8 mouse cellular contexts compared by ENCODE assay signal in the genomic region with DNA sequence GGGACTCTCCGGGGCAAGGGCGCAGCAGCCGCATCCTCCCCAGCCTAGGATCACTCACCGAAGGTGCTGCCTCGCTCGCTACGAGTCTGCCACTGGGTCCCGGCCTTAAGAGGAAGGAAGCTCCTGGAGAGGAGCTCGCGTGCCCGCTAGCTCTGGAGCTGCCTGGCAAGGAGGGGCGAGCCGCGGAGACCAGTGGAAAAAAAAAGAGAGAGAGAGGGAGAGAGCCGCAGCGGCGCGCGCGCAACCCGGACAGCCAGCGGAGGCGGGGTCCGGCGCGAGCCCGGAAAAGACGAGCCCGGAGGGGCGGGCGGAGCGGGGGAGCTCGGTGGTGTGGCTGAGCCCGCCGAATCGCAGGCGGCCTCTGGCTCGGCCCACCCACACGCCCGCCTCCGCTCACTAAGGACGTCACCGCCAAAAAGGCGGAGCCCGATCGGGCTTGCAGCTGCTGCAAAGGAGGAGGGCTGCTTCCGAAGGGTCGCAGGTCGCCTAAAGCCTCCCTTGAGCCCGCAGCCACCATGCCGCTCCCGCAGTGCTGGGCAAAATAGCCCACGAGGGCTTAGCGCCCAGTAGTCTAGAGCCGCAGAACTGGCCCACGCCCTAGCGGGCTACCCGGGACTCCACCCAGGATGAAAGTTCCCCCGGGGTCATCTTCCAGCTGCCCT. TPM values are rescaled to one million over a fixed set of nuclear protein-coding genes. Genes with fewer than 3 reads are reported as not detected.
DNase-seq lines count a peak whose midpoint lies in the region; ATAC-seq and TF ChIP-seq lines count a peak whose summit lies in the region.

TSS of gene Acsl4 (minus strand) at position 289 of the 662 bp plus-strand sequence.

- 26% methylated on average over 46 of the region's 59 CpGs for WGBS in embryonic facial prominence, embryonic 13.5 days
- WGBS in heart, adult 2 months = 15% methylated on average over 57 of the region's 59 CpGs
- 21% methylated on average over 43 of the region's 59 CpGs for WGBS in limb, embryonic 14.5 days
- 16% methylated on average over 30 of the region's 59 CpGs for WGBS in midbrain, postnatal 0 days

- peak; percentile 89 for TF ChIP-seq POLR2A in heart, adult 2 months (IDR thresholded peaks at IDR 0.05; ENCODE audit: insufficient read depth, low read depth, low read length)
- 0 out of 2 replicates have a peak, but pooled peaks have one; percentile 52 for TF ChIP-seq POLR2A in limb, embryonic 14.5 days (IDR thresholded peaks at IDR 0.05; ENCODE audit: borderline replicate concordance, extremely low read depth, insufficient read depth, insufficient read length)

- no peaks in the 10 kb centered on the region for H3K4me1 ChIP-seq in embryonic facial prominence, embryonic 13.5 days
- no peaks in the 10 kb centered on the region for H3K4me1 ChIP-seq in heart, adult 2 months (ENCODE audit: control insufficient read depth, insufficient read depth, low read length)
- no peaks in the 10 kb centered on the region for H3K4me1 ChIP-seq in limb, embryonic 14.5 days (ENCODE audit: control insufficient read depth, insufficient read depth, low read length)
- H3K4me1 ChIP-seq in midbrain, postnatal 0 days (ENCODE audit: insufficient read depth, low read length) = no peaks in the 10 kb centered on the region; the same call in 1 of the 2 replicates

- peak within 1 kb of the TSS; percentile 72 for H3K9ac ChIP-seq in embryonic facial prominence, embryonic 13.5 days
- peak within 1 kb of the TSS; percentile 87 for H3K9ac ChIP-seq in heart, adult 2 months (ENCODE audit: low read depth, low read length)
- H3K9ac ChIP-seq in limb, embryonic 14.5 days (ENCODE audit: low read depth, low read length, severe bottlenecking) = peak within 1 kb of the TSS; percentile 64
- peak within 1 kb of the TSS; percentile 67 for H3K9ac ChIP-seq in midbrain, postnatal 0 days (replicated peaks; ENCODE audit: low read length, poor library complexity, severe bottlenecking)

- TF ChIP-seq EP300 in heart, adult 2 months (IDR thresholded peaks at IDR 0.05; ENCODE audit: insufficient read depth, low read depth, low read length) = no peak

- H3K4me2 ChIP-seq in embryonic facial prominence, embryonic 13.5 days = peak within 1 kb of the TSS; percentile 62
- peak within 1 kb of the TSS; percentile 57 for H3K4me2 ChIP-seq in limb, embryonic 14.5 days (replicated peaks; ENCODE audit: low read depth, low read length, severe bottlenecking)
- peak within 1 kb of the TSS; percentile 53 for H3K4me2 ChIP-seq in midbrain, postnatal 0 days (ENCODE audit: low read depth, low read length, poor library complexity, severe bottlenecking)

- no peaks in the 10 kb centered on the region; the same call in 1 of the 2 replicates for H3K79me2 ChIP-seq in heart, adult 2 months (replicated peaks; ENCODE audit: control insufficient read depth, insufficient read depth, low read length)

- ATAC-seq in embryonic facial prominence, embryonic 13.5 days (ENCODE audit: insufficient number of reproducible peaks, insufficient read depth, low FRiP score, low TSS enrichment, low read depth) = peak; percentile 95
- peak; percentile 97 for ATAC-seq in limb, embryonic 14.5 days (ENCODE audit: low FRiP score, low read depth)
- peak; percentile 98 for ATAC-seq in midbrain, postnatal 0 days (ENCODE audit: low FRiP score)

- peak within 1 kb of the TSS; percentile 77 for H3K27ac ChIP-seq in embryonic facial prominence, embryonic 13.5 days
- H3K27ac ChIP-seq in heart, adult 2 months = peak within 1 kb of the TSS; percentile 96
- H3K27ac ChIP-seq in limb, embryonic 14.5 days (replicated peaks; ENCODE audit: low read depth, low read length) = peak within 1 kb of the TSS; percentile 70; the same call in 1 of the 2 replicates
- peak within 1 kb of the TSS; percentile 75 for H3K27ac ChIP-seq in midbrain, postnatal 0 days (ENCODE audit: low read depth, low read length)

- peak within 1 kb of the TSS; percentile 58 for H3K4me3 ChIP-seq in embryonic facial prominence, embryonic 13.5 days
- H3K4me3 ChIP-seq in heart, adult 2 months = peak within 1 kb of the TSS; percentile 80
- H3K4me3 ChIP-seq in limb, embryonic 14.5 days (replicated peaks; ENCODE audit: low read length) = peak within 1 kb of the TSS; percentile 52
- H3K4me3 ChIP-seq in midbrain, postnatal 0 days (ENCODE audit: low read depth, low read length) = peak within 1 kb of the TSS; percentile 50

- peak; percentile 26 for TF ChIP-seq CTCF in heart, adult 2 months (IDR thresholded peaks at IDR 0.05)
- no peak for TF ChIP-seq CTCF in midbrain, postnatal 0 days (IDR thresholded peaks at IDR 0.05)

- peak; percentile 94 for DNase-seq in 3134 (ENCODE audit: extremely low read depth, insufficient read length, low spot score)
- DNase-seq in adrenal gland, postnatal 36 days = peak; percentile 93 to 94
- peak; percentile 92 to 94 for DNase-seq in heart, adult 2 months
- DNase-seq in kidney, adult 9 months = peak; percentile 90
- peak; percentile 88 for DNase-seq in limb, embryonic 14.5 days (ENCODE audit: low spot score)
- peak; percentile 89 for DNase-seq in midbrain, postnatal 0 days (ENCODE audit: low spot score)
- peak; percentile 74 to 80 for DNase-seq in spleen, postnatal 14 days (ENCODE audit: low spot score in 2 of 2)

- H3K27me3 ChIP-seq in embryonic facial prominence, embryonic 13.5 days = peaks cover 32% of the 10 kb centered on the region
- H3K27me3 ChIP-seq in heart, adult 2 months (ENCODE audit: control insufficient read depth, insufficient read depth, low read length) = no peaks in the 10 kb centered on the region
- H3K27me3 ChIP-seq in limb, embryonic 14.5 days (ENCODE audit: control insufficient read depth, insufficient read depth, low read length) = no peaks in the 10 kb centered on the region
- no peaks in the 10 kb centered on the region for H3K27me3 ChIP-seq in midbrain, postnatal 0 days (ENCODE audit: insufficient read depth, low read length)

- H3K36me3 ChIP-seq in embryonic facial prominence, embryonic 13.5 days = no peaks in the 10 kb centered on the region
- no peaks in the 10 kb centered on the region for H3K36me3 ChIP-seq in heart, adult 2 months (ENCODE audit: control insufficient read depth, insufficient read depth, low read length)
- no peaks in the 10 kb centered on the region for H3K36me3 ChIP-seq in limb, embryonic 14.5 days (ENCODE audit: control insufficient read depth, insufficient read depth, low read length)
- H3K36me3 ChIP-seq in midbrain, postnatal 0 days (ENCODE audit: insufficient read depth, low read length) = no peaks in the 10 kb centered on the region

- H3K9me3 ChIP-seq in embryonic facial prominence, embryonic 13.5 days = no peaks in the 10 kb centered on the region
- no peaks in the 10 kb centered on the region for H3K9me3 ChIP-seq in limb, embryonic 14.5 days (ENCODE audit: control insufficient read depth, low read length)
- no peaks in the 10 kb centered on the region for H3K9me3 ChIP-seq in midbrain, postnatal 0 days (ENCODE audit: low read length)

- intact Hi-C loops in heart, adult 2 months (cut with DNase I) = loop anchor here (5.0 kb wide), 2 partner anchors 147 to 292 kb away; partner anchors contain the start of gene Tmem164

RNA-seq across cellular contexts. Expression of gene Acsl4, which starts in this region (rescaled TPM):
- total RNA-seq in adrenal gland, postnatal 36 days (2021) = 100 to 1,000 TPM; 429 to 515 TPM
- 7.8 and 9.2 TPM in 2 replicates for polyA plus RNA-seq in embryonic facial prominence, embryonic 13.5 days (2015; fragmentation: Nextera tagmentation; extraction: Ambion mirVana)
- total RNA-seq in heart, adult 2 months (2021) = 10 to 100 TPM in 1 of 2 experiments, 1 to 10 TPM in 1; 9.3 to 11.0 TPM
- 2.2 and 4.5 TPM in 2 replicates for polyA plus RNA-seq in heart, adult 2 months (2012; rRNA removed)
- 5.5 and 6.4 TPM in 2 replicates for polyA plus RNA-seq in limb, embryonic 14.5 days (2012; rRNA removed)
- polyA plus RNA-seq in limb, embryonic 14.5 days (2014; fragmentation: Nextera tagmentation; extraction: Ambion mirVana) = 12.9 and 15.4 TPM in 2 replicates
- 42.6 and 46.6 TPM in 2 replicates for total RNA-seq in midbrain, postnatal 0 days (2014; rRNA removed)
- polyA plus RNA-seq in midbrain, postnatal 0 days (2015; fragmentation: Nextera tagmentation; extraction: Ambion mirVana) = 28.6 and 30.6 TPM in 2 replicates

Comparison
In these comparisons a context has a peak if more than half of its experiments do, and no peak if none do; other contexts are left out.
1. Peak in every context shown above with its lines: DNase-seq, ATAC-seq, H3K4me3 ChIP-seq and H3K27ac ChIP-seq.